Mouse (Mus musculus) intestine, postnatal 0 days (tissue): ENCODE results near the gene Tfg. TPM values are rescaled to one million over a fixed set of nuclear protein-coding genes. Genes with fewer than 3 reads are reported as not detected.

Source experiments
- ATAC-seq: fragments of 200-750 bp; cut with Nextera tagmentation; 2 replicates; pipeline ENCODE4 v1.8.0; 2017; ENCODE audit warnings: mild to moderate bottlenecking, moderate TSS enrichment, moderate library complexity
- H3K27ac ChIP-seq: fragments of 300-500 bp; sonication (generic); 2 replicates; pipeline ENCODE4 v1.5.1; 2014; ENCODE audit warnings: mild to moderate bottlenecking, low read depth, low read length, moderate library complexity
- H3K27me3 ChIP-seq: fragments of 300-500 bp; sonication (generic); replicated peaks from 2 replicates; pipeline ENCODE4 v1.6.1; 2014; ENCODE audit warnings: low read length, mixed read lengths; ENCODE audit not compliant: control insufficient read depth, insufficient read depth
- H3K36me3 ChIP-seq: fragments of 300-500 bp; sonication (generic); 2 replicates; pipeline ENCODE4 v1.6.1; 2014; ENCODE audit warnings: mild to moderate bottlenecking, moderate library complexity; ENCODE audit not compliant: control insufficient read depth, insufficient read depth
- H3K4me1 ChIP-seq: fragments of 300-500 bp; sonication (generic); replicated peaks from 2 replicates; pipeline ENCODE4 v1.6.1; 2014; ENCODE audit warnings: antibody characterized with exemption, low read length, mixed read lengths; ENCODE audit not compliant: control insufficient read depth, insufficient read depth
- H3K4me2 ChIP-seq: fragments of 300-500 bp; sonication (generic); replicated peaks from 2 replicates; pipeline ENCODE4 v1.6.1; 2014; ENCODE audit warnings: low read depth, mild to moderate bottlenecking, moderate library complexity
- H3K4me3 ChIP-seq: fragments of 300-500 bp; sonication (generic); 2 replicates; pipeline ENCODE4 v1.5.1; 2014; ENCODE audit warnings: low read depth, low read length
- H3K9ac ChIP-seq: fragments of 300-500 bp; sonication (generic); 2 replicates; pipeline ENCODE4 v1.6.1; 2014; ENCODE audit warnings: mild to moderate bottlenecking, low read depth, low read length
- H3K9me3 ChIP-seq: fragments of 300-500 bp; sonication (generic); 2 replicates; pipeline ENCODE4 v1.6.1; 2016; ENCODE audit warnings: mixed run types; ENCODE audit not compliant: control insufficient read depth
- CTCF ChIP-seq: sonication (generic); IDR thresholded peaks from 2 replicates; pipeline ENCODE4 v1.5.1; 2016; ENCODE audit warnings: low read depth, mild to moderate bottlenecking, control low read depth, antibody characterized with exemption, moderate library complexity
- WGBS: fragments of 180-500 bp; shearing (Covaris S2); extraction: QIAGEN DNeasy Blood & Tissue Kit; methylation state at CpG from one replicate; pipeline ENCODE4 v1.1.7; 2014; 5-methylcytosine and 5-hydroxymethylcytosine counted together
- polyA plus RNA-seq: library from polyadenylated mRNA; unstranded; fragments of >200 nt; fragmentation: Nextera tagmentation; extraction: Ambion mirVana; gene quantifications from 2 replicates; pipeline ENCODE4 v1.2.1, GENCODE M21; 2015

The Tfg gene
- polyA plus RNA-seq = 489 and 509 TPM in 2 replicates

- Histone ChIP-seq H3K27me3 (no peaks in the 10 kb centered on the region), H3K36me3 (0 out of 2 replicates have a peak, but pooled peaks cover 1% of the 10 kb centered on the region), H3K4me1 (0 out of 2 replicates have a peak, but pooled peaks cover 3% of the 10 kb centered on the region), H3K4me2 (peak within 1 kb of the TSS; percentile 71), H3K9ac (peak within 1 kb of the TSS; percentile 98), H3K9me3 (no peaks in the 10 kb centered on the region), H3K4me3 (peak within 1 kb of the TSS; percentile 73), H3K27ac (peak within 1 kb of the TSS; percentile 100)
- no peak for TF ChIP-seq CTCF
- ATAC-seq = peak; percentile 87
- under 1% methylated on average over 61 of the region's 62 CpGs for WGBS
Measured at GRCm38 (mm10) chr16:56717224-56718200, at the start of gene Tfg. Gene Tfg (minus strand): TSS chr16:56717450.

DNA sequence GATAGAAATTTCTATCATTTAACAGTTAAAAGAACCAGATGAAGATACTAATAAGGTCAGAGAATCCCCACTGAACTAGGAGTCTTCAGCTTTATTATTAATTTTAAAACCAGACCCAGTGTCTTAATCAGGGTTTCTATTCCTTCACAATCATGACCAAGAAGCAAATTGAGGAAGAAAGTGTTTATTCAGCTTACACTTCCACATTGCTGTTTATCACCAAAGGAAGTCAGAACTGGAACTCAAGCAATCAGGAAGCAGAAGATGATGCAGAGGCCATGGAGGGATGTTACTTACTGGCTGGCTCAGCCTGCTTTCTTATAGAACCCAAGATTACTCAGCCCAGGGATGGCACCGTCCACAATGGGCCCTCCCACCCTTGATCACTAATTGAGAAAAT is 11.8 kb upstream of the Tfg start:
- H3K27ac ChIP-seq = no peak overlapping the region
- no peak for ATAC-seq
- no peak overlapping the region for H3K4me2 ChIP-seq
- no peak overlapping the region for H3K4me3 ChIP-seq
- H3K27me3 ChIP-seq = no peaks in the 10 kb centered on the region
- peaks cover 6% of the 10 kb centered on the region; the same call in 1 of the 2 replicates for H3K36me3 ChIP-seq
- WGBS = 35% methylated on average over 1 of the region's 1 CpGs
- no peak for TF ChIP-seq CTCF
- H3K9ac ChIP-seq = no peak overlapping the region
- H3K9me3 ChIP-seq = no peaks in the 10 kb centered on the region
- H3K4me1 ChIP-seq = no peaks in the 10 kb centered on the region

GRCm38 (mm10) chr16:56724927-56725326 is 7.7 kb upstream of the Tfg start:
- H3K4me3 ChIP-seq = no peak overlapping the region
- H3K4me1 ChIP-seq = no peaks in the 10 kb centered on the region
- 55% methylated on average over 10 of the region's 10 CpGs for WGBS
- no peak for TF ChIP-seq CTCF
- H3K9ac ChIP-seq = no peak overlapping the region
- H3K27ac ChIP-seq = no peak overlapping the region
- H3K27me3 ChIP-seq = no peaks in the 10 kb centered on the region
- H3K36me3 ChIP-seq = no peaks in the 10 kb centered on the region
- no peak for ATAC-seq
- H3K4me2 ChIP-seq = no peak overlapping the region
- no peaks in the 10 kb centered on the region for H3K9me3 ChIP-seq

- TF ChIP-seq CTCF = no peak
- H3K4me3 ChIP-seq = no peak overlapping the region
- H3K4me2 ChIP-seq = no peak overlapping the region
- no peak overlapping the region for H3K9ac ChIP-seq
- ATAC-seq = peak; percentile 16; the same call in 1 of the 2 replicates
- 17% methylated on average over 4 of the region's 4 CpGs for WGBS
- no peaks in the 10 kb centered on the region for H3K4me1 ChIP-seq
- H3K27me3 ChIP-seq = no peaks in the 10 kb centered on the region
- H3K36me3 ChIP-seq = no peaks in the 10 kb centered on the region
- H3K9me3 ChIP-seq = no peaks in the 10 kb centered on the region
- H3K27ac ChIP-seq = peak overlapping the region; percentile 76
Measured at GRCm38 (mm10) chr16:56722357-56722756, 5.1 kb upstream of the Tfg start.

GRCm38 (mm10) chr16:56719031-56719430 is 1.8 kb upstream of the Tfg start:
- Histone ChIP-seq H3K27me3 (no peaks in the 10 kb centered on the region), H3K36me3 (no peaks in the 10 kb centered on the region), H3K4me2 (no peak overlapping the region), H3K4me3 (no peak overlapping the region), H3K27ac (peak overlapping the region; percentile 78), H3K9ac (no peak overlapping the region), H3K4me1 (no peaks in the 10 kb centered on the region), H3K9me3 (no peaks in the 10 kb centered on the region)
- no peak for TF ChIP-seq CTCF
- ATAC-seq = peak; percentile 64

DNA sequence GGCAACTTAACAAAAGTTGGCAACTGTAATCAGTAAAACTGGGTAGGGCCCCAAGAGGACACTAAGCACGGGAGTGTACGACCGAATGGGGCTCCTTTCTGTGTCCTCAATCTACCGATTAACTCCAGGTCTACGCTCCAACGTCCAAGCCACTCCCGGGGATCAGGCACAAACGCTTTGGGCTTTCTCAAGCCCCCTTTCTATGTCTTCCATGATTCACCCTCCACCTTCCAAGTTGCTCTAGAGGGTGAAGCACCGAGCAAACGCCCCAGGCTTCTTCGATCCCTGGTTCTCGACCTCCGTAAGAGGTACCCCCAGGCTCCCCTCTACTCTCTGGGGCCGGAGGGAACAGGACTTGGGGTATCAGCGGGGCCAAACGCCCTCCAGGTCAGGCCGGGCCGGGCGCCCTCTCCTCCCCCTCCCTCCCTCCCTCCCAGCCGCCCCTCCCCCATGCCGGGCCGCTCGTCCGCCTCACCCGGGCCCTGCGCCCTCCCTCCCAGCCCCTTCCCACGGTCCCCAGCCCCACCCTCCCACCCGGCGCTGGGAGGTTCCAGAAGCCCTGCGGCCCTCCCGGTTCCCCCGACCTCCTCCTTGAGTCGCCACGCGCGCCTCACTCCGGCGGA is 582 bp downstream of the Tfg start:
- peak; percentile 26 for ATAC-seq
- WGBS = under 1% methylated on average over 26 of the region's 38 CpGs

More for the DNA sequence above, 582 bp downstream of the Tfg start:
- no peaks in the 10 kb centered on the region for H3K9me3 ChIP-seq
- peak overlapping the region; percentile 71 for H3K4me2 ChIP-seq
- H3K27me3 ChIP-seq = no peaks in the 10 kb centered on the region
- no peak for TF ChIP-seq CTCF
- H3K4me1 ChIP-seq = 0 out of 2 replicates have a peak, but pooled peaks cover 3% of the 10 kb centered on the region
- peaks cover 7% of the 10 kb centered on the region; the same call in 1 of the 2 replicates for H3K36me3 ChIP-seq
- H3K4me3 ChIP-seq = peak overlapping the region; percentile 73
- H3K9ac ChIP-seq = peak overlapping the region; percentile 98
- H3K27ac ChIP-seq = peak overlapping the region; percentile 100
